Mouse (Mus musculus) heart, embryonic 12.5 days (tissue): ENCODE measurements around the gene Tiprl. TPM values are rescaled to one million over a fixed set of nuclear protein-coding genes. Genes with fewer than 3 reads are reported as not detected.

Experiments
- ATAC-seq: fragments of 200-750 bp; cut with Nextera tagmentation; 2 replicates; pipeline ENCODE4 v1.8.0; 2017; ENCODE audit warnings: moderate TSS enrichment, moderate library complexity; ENCODE audit not compliant: insufficient number of reproducible peaks, low FRiP score
- H3K27ac ChIP-seq: fragments of 300-500 bp; sonication (generic); 2 replicates; pipeline ENCODE4 v1.5.1; 2016; ENCODE audit warnings: mild to moderate bottlenecking, moderate library complexity; ENCODE audit not compliant: poor library complexity, severe bottlenecking
- H3K27me3 ChIP-seq: fragments of 300-500 bp; sonication (generic); replicated peaks from 2 replicates; pipeline ENCODE4 v1.6.1; 2016; ENCODE audit warnings: mild to moderate bottlenecking, moderate library complexity
- H3K36me3 ChIP-seq: fragments of 300-500 bp; sonication (generic); 2 replicates; pipeline ENCODE4 v1.6.1; 2016; ENCODE audit warnings: mild to moderate bottlenecking, moderate library complexity
- H3K4me1 ChIP-seq: fragments of 300-500 bp; sonication (generic); replicated peaks from 2 replicates; pipeline ENCODE4 v1.6.1; 2016; ENCODE audit warnings: mild to moderate bottlenecking
- H3K4me2 ChIP-seq: fragments of 300-500 bp; sonication (generic); 2 replicates; pipeline ENCODE4 v1.6.1; 2016; ENCODE audit warnings: mild to moderate bottlenecking, moderate library complexity
- H3K4me3 ChIP-seq: fragments of 300-500 bp; sonication (generic); 2 replicates; pipeline ENCODE4 v1.5.1; 2016; ENCODE audit warnings: mild to moderate bottlenecking
- H3K9ac ChIP-seq: fragments of 300-500 bp; sonication (generic); 2 replicates; pipeline ENCODE4 v1.6.1; 2016; ENCODE audit warnings: mild to moderate bottlenecking, moderate library complexity
- H3K9me3 ChIP-seq: fragments of 300-500 bp; sonication (generic); replicated peaks from 2 replicates; pipeline ENCODE4 v1.6.1; 2016; ENCODE audit warnings: mild to moderate bottlenecking, moderate library complexity
- WGBS: fragments of 180-500 bp; shearing (Covaris S2); methylation state at CpG from one replicate; pipeline ENCODE4 v1.1.7; 2016; 5-methylcytosine and 5-hydroxymethylcytosine counted together
- polyA plus RNA-seq: library from polyadenylated mRNA; unstranded; fragments of >200 nt; fragmentation: Nextera tagmentation; extraction: Ambion mirVana; gene quantifications from 2 replicates; pipeline ENCODE4 v1.2.1, GENCODE M21; 2016

The Tiprl gene
- polyA plus RNA-seq, 1 experiment from 2014 or later, result 89.7 TPM

- H3K9ac ChIP-seq, result no peak overlapping the region
- ATAC-seq, result no peak
- H3K9me3 ChIP-seq, result no peaks in the 10 kb centered on the region
- WGBS, result 80% methylated on average over 4 of the region's 4 CpGs
- H3K27me3 ChIP-seq, result no peaks in the 10 kb centered on the region
- peaks cover 15% of the 10 kb centered on the region for H3K4me1 ChIP-seq
- H3K27ac ChIP-seq, result no peak overlapping the region
- no peak overlapping the region for H3K4me3 ChIP-seq
- H3K4me2 ChIP-seq, result no peak overlapping the region
- H3K36me3 ChIP-seq, result no peaks in the 10 kb centered on the region
Observed at GRCm38 (mm10) chr1:165201445-165202012, 35.3 kb downstream of the Tiprl start.

GRCm38 (mm10) chr1:165200748-165201147 lies 36.0 kb downstream of the Tiprl start:
- no peaks in the 10 kb centered on the region for H3K27me3 ChIP-seq
- H3K27ac ChIP-seq, result no peak overlapping the region
- 79% methylated on average over 8 of the region's 8 CpGs for WGBS
- no peak overlapping the region for H3K4me3 ChIP-seq
- no peak overlapping the region for H3K4me2 ChIP-seq
- H3K4me1 ChIP-seq, result peaks cover 9% of the 10 kb centered on the region
- no peak for ATAC-seq
- no peaks in the 10 kb centered on the region for H3K36me3 ChIP-seq
- H3K9me3 ChIP-seq, result no peaks in the 10 kb centered on the region
- H3K9ac ChIP-seq, result no peak overlapping the region

DNA sequence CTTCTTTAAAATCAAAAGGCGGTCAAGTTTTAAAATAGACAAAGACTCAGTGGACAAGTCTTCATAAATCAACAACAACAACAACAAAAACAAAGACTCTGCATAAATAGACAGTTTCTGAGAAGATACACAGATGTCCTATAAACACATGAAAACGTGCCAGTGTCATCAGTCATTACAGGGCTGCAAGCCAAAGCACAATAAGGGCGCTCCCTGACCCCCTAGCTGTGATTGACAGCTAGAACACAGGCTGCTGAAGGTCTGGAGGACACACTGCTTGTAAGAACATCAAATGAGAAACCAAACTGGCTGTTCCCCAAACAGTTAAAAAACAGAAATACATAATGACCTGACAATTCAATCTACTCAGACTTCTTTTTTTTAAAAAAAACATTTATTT lies 37.2 kb downstream of the Tiprl start:
- no peaks in the 10 kb centered on the region for H3K36me3 ChIP-seq
- peaks cover 5% of the 10 kb centered on the region; the same call in 1 of the 2 replicates for H3K4me1 ChIP-seq
- H3K27ac ChIP-seq, result no peak overlapping the region
- H3K4me2 ChIP-seq, result no peak overlapping the region
- H3K4me3 ChIP-seq, result no peak overlapping the region
- no peak for ATAC-seq
- H3K27me3 ChIP-seq, result no peaks in the 10 kb centered on the region
- no peak overlapping the region for H3K9ac ChIP-seq
- H3K9me3 ChIP-seq, result no peaks in the 10 kb centered on the region
- 77% methylated on average over 3 of the region's 3 CpGs for WGBS

- WGBS, result 53% methylated on average over 1 of the region's 1 CpGs
- ATAC-seq, result no peak
- Histone ChIP-seq H3K4me3 (no peak overlapping the region), H3K27ac (no peak overlapping the region), H3K4me2 (no peak overlapping the region), H3K36me3 (no peaks in the 10 kb centered on the region), H3K9ac (no peak overlapping the region), H3K9me3 (no peaks in the 10 kb centered on the region), H3K27me3 (no peaks in the 10 kb centered on the region), H3K4me1 (peaks cover 5% of the 10 kb centered on the region; the same call in 1 of the 2 replicates)
Observed at GRCm38 (mm10) chr1:165198951-165199350, 37.8 kb downstream of the Tiprl start.

GRCm38 (mm10) chr1:165197875-165198274 lies 38.9 kb downstream of the Tiprl start:
- 0 out of 2 replicates have a peak overlapping the region, but pooled peaks have one; percentile 6 for H3K27ac ChIP-seq

GRCm38 (mm10) chr1:165195396-165195960 lies 41.3 kb downstream of the Tiprl start:
- Histone ChIP-seq H3K4me2 (no peak overlapping the region; the same call in 1 of the 2 replicates), H3K27ac (no peak overlapping the region), H3K4me3 (no peak overlapping the region), H3K36me3 (no peaks in the 10 kb centered on the region), H3K4me1 (peaks cover 15% of the 10 kb centered on the region), H3K9me3 (no peaks in the 10 kb centered on the region), H3K27me3 (no peaks in the 10 kb centered on the region), H3K9ac (no peak overlapping the region)
- 59% methylated on average over 3 of the region's 3 CpGs for WGBS
- ATAC-seq, result no peak

More at GRCm38 (mm10) chr1:165197875-165198274, 38.9 kb downstream of the Tiprl start:
- H3K4me2 ChIP-seq, result no peak overlapping the region
- ATAC-seq, result no peak
- H3K27me3 ChIP-seq, result no peaks in the 10 kb centered on the region
- H3K4me3 ChIP-seq, result no peak overlapping the region
- WGBS, result 41% methylated on average over 3 of the region's 3 CpGs
- peaks cover 8% of the 10 kb centered on the region for H3K4me1 ChIP-seq
- H3K9ac ChIP-seq, result no peak overlapping the region
- H3K9me3 ChIP-seq, result no peaks in the 10 kb centered on the region
- H3K36me3 ChIP-seq, result no peaks in the 10 kb centered on the region

DNA sequence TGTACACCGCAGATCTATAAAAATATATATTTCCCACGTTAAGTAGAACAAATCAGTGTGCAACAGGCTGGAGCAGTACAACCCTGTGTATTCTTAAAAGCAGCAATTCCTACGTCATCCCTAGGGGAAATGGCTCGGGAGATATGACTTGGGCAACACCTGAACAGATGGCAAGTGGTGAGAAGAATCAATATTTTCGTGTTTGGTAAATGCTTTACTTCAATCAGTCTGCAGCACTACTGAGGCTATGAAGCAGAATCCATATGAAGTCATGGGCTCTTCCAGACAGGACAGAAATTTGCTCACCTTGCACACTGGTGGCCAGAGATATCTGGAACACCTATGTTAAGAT lies 42.2 kb downstream of the Tiprl start:
- peak overlapping the region; percentile 85; the same call in 1 of the 2 replicates for H3K9ac ChIP-seq
- no peaks in the 10 kb centered on the region for H3K9me3 ChIP-seq
- WGBS, result 12% methylated on average over 5 of the region's 5 CpGs
- no peak for ATAC-seq
- H3K4me1 ChIP-seq, result peaks cover 16% of the 10 kb centered on the region
- no peaks in the 10 kb centered on the region for H3K36me3 ChIP-seq
- H3K4me3 ChIP-seq, result peak overlapping the region; percentile 65
- peak overlapping the region; percentile 82; the same call in 1 of the 2 replicates for H3K27ac ChIP-seq
- H3K4me2 ChIP-seq, result peak overlapping the region; percentile 73
- H3K27me3 ChIP-seq, result no peaks in the 10 kb centered on the region

DNA sequence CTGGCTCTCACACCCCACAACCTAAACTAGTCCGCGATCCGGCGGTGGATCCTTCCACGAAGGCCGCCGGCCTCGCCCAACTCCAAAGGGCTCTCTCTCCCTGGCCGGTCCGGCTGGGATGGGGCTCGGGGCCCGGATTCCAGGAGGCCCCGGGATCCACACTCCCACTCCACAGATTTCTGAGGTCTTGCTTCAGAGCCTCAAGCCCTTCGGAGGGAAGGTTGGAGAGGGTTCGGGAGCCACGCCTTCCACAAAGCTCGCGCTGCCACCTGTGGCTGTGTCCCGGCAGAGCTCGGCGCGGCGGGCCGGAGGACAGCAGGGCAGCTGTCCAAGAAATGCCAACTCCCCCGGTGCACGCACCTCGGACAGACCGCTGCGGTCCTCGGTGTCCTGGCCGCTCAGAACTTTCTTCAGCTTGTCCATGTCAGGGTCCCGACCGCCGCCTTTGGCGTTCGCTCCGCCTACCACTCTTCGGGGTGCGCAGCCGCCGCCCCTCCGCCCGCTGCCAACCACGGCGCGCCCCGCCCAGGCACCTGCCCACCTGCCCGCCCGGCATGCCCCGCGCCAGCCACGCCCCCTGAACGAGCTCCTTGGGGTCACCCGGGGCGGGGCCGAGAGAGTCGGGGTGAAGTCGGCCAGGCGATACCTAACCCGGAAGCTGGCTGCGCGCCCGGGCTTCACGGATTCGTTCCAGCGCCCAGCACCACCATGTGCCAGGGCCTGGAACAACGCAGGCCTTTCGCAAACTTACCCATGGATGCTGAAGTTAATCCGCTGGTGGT lies 42.7 kb downstream of the Tiprl start, which contains the start of gene Sft2d2:
Gene Sft2d2, minus strand, starts transcription at position 559 of the 782 bp plus-strand sequence.
- H3K9me3 ChIP-seq, result no peaks in the 10 kb centered on the region
- peak within 1 kb of the TSS; percentile 73 for H3K4me2 ChIP-seq
- under 1% methylated on average over 69 of the region's 69 CpGs for WGBS

GRCm38 (mm10) chr1:165193426-165193825 lies 43.4 kb downstream of the Tiprl start:
- peak overlapping the region; percentile 65 for H3K4me3 ChIP-seq
- H3K4me1 ChIP-seq, result peaks cover 27% of the 10 kb centered on the region
- no peaks in the 10 kb centered on the region for H3K9me3 ChIP-seq
- WGBS, result 8% methylated on average over 7 of the region's 7 CpGs
- H3K4me2 ChIP-seq, result peak overlapping the region; percentile 73
- no peak for ATAC-seq
- H3K27ac ChIP-seq, result peak overlapping the region; percentile 82
- H3K36me3 ChIP-seq, result no peaks in the 10 kb centered on the region
- no peaks in the 10 kb centered on the region for H3K27me3 ChIP-seq
- peak overlapping the region; percentile 85 for H3K9ac ChIP-seq

More for the DNA sequence above, 42.7 kb downstream of the Tiprl start, which contains the start of gene Sft2d2:
- no peaks in the 10 kb centered on the region for H3K27me3 ChIP-seq
- H3K4me3 ChIP-seq, result peak within 1 kb of the TSS; percentile 65
- peak; percentile 96 for ATAC-seq
- H3K27ac ChIP-seq, result peak within 1 kb of the TSS; percentile 82
- H3K4me1 ChIP-seq, result peaks cover 22% of the 10 kb centered on the region
- no peaks in the 10 kb centered on the region for H3K36me3 ChIP-seq
- H3K9ac ChIP-seq, result peak within 1 kb of the TSS; percentile 85

GRCm38 (mm10) chr1:165192714-165193264 lies 44.0 kb downstream of the Tiprl start:
- no peaks in the 10 kb centered on the region for H3K36me3 ChIP-seq
- peak overlapping the region; percentile 85 for H3K9ac ChIP-seq
- peak overlapping the region; percentile 82 for H3K27ac ChIP-seq
- H3K4me1 ChIP-seq, result peaks cover 33% of the 10 kb centered on the region
- WGBS, result 36% methylated on average over 10 of the region's 10 CpGs
- H3K27me3 ChIP-seq, result no peaks in the 10 kb centered on the region
- H3K9me3 ChIP-seq, result no peaks in the 10 kb centered on the region
- peak overlapping the region; percentile 73 for H3K4me2 ChIP-seq
- peak overlapping the region; percentile 65 for H3K4me3 ChIP-seq
- ATAC-seq, result no peak

GRCm38 (mm10) chr1:165192102-165192501 lies 44.7 kb downstream of the Tiprl start:
- Histone ChIP-seq H3K27ac (peak overlapping the region; percentile 71), H3K36me3 (no peaks in the 10 kb centered on the region; the same call in 1 of the 2 replicates), H3K27me3 (no peaks in the 10 kb centered on the region), H3K9ac (no peak overlapping the region), H3K4me1 (peaks cover 33% of the 10 kb centered on the region), H3K4me3 (0 out of 2 replicates have a peak overlapping the region, but pooled peaks have one; percentile 7), H3K9me3 (no peaks in the 10 kb centered on the region), H3K4me2 (peak overlapping the region; percentile 38; the same call in 1 of the 2 replicates)
- WGBS, result 71% methylated on average over 4 of the region's 4 CpGs
- ATAC-seq, result no peak
